Mouse (Mus musculus) thymus, postnatal 0 days (tissue): ENCODE data around the gene Apopt1. TPM values are rescaled to one million over a fixed set of nuclear protein-coding genes. Genes with fewer than 3 reads are reported as not detected.

ENCODE experiments used
- DNase-seq: peaks from one replicate; pipeline ENCODE4 v3.0.0-alpha.2; 2015; ENCODE audit warnings: low spot score
- polyA plus RNA-seq: library from polyadenylated mRNA; unstranded; fragments of >200 nt; fragmentation: Nextera tagmentation; extraction: Ambion mirVana; gene quantifications from 2 replicates; pipeline ENCODE4 v1.2.1, GENCODE M21; 2015

Apopt1 gene
- polyA plus RNA-seq, result 60.1 and 66.6 TPM in 2 replicates

- DNase-seq, result peak; percentile 98
Observed at GRCm38 (mm10) chr12:111713004-111713651, at the start of gene Apopt1, which contains the start of gene Bag5. Apopt1 (plus strand) TSS chr12:111713261. Bag5 (minus strand) TSS chr12:111713257.

- no peak for DNase-seq
Observed at GRCm38 (mm10) chr12:111664144-111664634, 48.9 kb upstream of the Apopt1 start.

DNA sequence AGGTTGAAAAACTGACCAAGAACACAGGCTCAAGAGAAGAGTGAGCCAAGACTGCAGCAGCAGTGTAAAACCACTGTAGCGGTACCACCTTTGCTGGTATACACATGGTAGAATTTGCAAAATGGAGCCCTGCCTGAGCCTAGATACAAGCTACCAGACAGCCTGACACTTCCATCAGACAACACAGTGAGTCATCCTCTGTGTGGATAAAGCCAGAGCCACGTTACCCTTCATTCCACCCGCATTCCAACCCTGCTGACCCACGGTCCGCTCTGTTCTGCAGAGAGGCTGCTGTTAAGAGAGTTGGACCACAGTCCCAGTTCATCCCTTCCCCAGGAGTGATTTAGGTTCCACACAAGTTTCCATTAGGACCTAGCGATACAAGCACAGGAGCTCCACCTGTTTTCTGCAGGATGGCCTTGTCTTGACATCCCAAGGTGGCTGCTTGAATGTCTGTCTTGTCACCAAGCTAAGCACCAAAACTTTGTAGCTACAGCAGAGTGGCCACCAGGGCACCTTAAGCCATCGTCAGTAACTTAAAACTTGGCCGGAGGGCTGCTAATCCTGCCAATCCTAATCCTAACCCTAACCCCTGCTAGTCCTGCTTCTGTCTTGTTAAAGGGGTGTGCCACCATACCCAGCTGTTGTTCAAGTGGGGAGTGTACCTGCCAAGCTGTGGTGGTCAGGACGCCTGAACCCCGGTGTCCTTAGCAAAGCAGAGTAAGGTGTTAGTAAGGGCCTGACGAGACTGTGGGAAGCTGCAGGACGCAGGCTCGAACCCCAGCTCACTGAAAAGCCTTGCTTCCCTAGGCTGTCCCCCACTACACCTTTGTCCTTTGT lies 47.8 kb upstream of the Apopt1 start:
- DNase-seq, result no peak

GRCm38 (mm10) chr12:111666380-111666779 lies 46.7 kb upstream of the Apopt1 start:
- DNase-seq, result no peak

- no peak for DNase-seq
Observed at GRCm38 (mm10) chr12:111667421-111667820, 45.6 kb upstream of the Apopt1 start.

DNA sequence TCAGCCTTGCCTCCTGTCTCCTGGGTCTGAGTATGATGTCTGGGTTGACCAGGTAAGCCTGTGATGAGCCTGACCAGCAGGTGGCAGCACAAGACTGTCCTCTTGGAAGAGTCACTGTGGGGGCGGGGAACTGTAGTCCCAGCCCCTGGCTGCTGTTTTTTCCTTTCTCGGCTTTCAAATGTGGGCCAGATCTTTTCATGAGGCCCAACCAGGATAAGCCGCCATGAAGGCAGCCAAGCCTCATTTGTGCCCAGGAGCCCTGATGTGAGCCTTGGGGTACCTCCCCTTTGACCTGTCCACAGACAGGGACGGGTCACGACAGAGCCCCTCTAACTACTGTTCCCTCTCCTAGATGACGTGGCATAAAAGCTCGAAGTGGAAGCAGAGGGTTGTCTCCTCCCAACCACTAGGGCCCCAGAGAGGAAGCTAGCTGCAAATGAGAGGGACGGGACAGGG lies 44.6 kb upstream of the Apopt1 start:
- peak; percentile 96 for DNase-seq

GRCm38 (mm10) chr12:111669000-111669788 lies 43.9 kb upstream of the Apopt1 start:
- no peak for DNase-seq

DNA sequence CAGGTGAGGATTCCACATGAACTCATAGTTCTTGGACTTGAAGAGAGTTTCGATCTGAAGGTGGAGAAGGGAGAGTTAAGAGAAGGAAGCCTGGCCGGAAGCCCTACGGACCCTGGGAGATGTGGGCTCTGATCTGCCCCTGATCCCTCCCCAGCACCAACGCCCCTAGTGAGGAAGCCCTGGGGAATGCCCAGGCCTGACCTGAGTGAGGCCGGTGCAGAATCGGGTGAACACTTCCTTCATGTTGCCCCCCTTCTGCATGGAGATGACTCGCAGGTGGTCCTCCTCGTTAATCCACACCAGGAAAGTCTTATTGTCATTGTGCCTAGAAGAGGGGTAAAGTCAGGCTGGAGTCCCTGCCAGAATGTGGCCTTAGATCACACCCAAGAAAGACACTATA lies 43.1 kb upstream of the Apopt1 start:
- no peak for DNase-seq

DNA sequence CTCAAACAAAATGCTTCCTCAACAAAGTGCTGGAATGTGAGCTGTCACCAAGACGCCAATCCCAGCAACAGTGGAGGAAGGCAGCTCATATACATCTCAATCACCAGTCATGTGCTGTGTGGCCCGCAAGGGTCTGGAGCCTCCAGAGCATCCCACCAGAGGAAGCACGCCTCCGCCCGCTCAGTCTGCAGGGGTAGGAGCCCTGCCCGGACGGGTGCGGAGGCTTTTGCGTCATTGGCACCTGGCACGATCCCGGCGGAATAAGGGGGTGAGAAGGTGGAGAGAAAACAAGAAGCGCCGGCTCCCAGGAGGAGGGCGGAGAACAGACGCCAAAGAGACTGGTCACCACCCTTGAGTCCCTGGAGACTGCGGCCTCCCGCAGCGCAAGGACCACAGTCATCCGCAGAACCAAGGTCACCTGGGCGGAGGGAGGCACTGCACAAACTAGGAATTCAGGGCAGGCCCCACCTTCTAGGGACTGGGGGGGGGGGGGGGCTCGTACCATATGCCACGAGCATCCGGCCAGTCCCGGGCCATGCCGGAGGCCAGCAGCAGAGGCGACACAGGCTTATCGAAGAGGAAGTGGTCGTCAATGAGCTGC lies 42.6 kb upstream of the Apopt1 start:
- no peak for DNase-seq

- DNase-seq, result peak; percentile 19
Observed at GRCm38 (mm10) chr12:111670976-111671375, 42.1 kb upstream of the Apopt1 start.

DNA sequence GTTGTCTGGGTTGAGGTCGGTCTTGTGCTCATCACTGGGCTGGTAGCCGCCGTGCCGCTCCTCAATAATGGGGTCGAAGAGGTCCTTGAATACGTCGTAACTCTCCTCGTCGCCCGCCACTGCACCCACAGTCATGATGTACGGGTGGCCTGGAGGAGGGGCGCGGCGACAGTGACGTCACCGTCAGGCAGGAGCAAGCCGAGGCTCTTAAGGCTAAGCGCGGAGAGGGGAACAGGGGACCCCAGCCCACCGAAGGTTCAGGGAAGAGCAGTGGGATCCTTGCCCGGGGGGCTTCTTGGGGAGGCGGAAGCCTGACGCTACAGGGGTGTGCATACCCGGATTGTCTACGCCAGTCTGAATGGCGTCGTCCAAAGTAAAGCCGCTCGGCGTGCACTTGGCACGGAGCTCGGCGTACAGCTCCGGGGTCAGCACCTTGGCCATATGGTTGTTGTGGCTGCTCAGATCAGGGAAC lies 41.6 kb upstream of the Apopt1 start:
- peak; percentile 62 for DNase-seq

DNA sequence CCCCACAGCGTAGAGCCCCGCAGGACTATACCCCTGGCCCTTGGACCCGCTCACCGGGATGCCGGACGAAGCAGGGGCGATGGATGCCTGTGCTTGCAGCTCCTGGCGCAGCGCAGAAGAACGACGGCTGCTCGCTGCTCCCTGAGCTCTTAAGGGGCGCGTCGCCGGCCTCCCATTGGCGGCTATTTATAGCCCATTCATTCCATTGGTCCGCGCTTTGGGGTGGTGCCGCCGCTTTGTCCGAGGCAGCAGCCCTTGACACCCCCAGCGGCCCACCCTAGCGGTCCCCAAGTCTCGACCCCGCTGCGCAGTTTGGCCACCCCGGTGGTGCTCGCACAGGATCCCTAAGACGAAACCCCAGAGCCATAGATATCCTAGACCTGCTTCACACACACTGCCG lies 40.9 kb upstream of the Apopt1 start, which contains the start of gene Ckb:
TSS of gene Ckb (minus strand) at position 163 of the 400 bp plus-strand sequence.
- DNase-seq, result peak; percentile 70

GRCm38 (mm10) chr12:111672581-111672980 lies 40.5 kb upstream of the Apopt1 start:
- no peak for DNase-seq

DNA sequence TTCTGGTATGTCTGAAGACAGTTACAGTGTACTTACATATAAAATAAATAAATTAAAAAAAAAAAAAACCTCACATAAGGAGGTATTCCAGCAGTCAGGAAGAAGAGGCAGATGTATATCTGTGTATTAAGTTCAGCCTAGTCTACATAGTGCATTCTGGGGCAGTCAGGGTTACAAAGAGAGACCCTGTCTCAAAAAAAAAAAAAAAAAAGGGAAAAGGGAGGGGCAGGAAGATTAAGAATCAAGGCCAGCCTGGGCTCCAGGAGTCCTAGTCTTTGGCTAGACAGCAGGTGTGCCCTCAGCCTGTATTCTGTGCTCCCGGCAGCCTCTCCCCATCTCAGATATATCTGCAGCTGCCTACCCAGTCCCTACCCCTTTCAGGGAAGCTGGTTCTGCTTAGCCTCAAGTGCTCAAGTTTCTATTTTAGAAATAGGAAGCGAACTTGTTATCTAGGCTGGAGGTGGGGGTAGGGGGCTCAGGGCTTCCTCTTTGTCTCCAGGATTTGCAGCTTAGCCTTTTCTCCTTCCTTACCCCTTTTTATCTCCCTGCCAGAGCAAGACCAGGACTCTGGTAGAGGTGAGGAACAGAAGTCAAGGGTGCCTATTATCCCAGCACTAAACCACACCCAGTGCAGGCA lies 38.1 kb upstream of the Apopt1 start:
- DNase-seq, result no peak

DNA sequence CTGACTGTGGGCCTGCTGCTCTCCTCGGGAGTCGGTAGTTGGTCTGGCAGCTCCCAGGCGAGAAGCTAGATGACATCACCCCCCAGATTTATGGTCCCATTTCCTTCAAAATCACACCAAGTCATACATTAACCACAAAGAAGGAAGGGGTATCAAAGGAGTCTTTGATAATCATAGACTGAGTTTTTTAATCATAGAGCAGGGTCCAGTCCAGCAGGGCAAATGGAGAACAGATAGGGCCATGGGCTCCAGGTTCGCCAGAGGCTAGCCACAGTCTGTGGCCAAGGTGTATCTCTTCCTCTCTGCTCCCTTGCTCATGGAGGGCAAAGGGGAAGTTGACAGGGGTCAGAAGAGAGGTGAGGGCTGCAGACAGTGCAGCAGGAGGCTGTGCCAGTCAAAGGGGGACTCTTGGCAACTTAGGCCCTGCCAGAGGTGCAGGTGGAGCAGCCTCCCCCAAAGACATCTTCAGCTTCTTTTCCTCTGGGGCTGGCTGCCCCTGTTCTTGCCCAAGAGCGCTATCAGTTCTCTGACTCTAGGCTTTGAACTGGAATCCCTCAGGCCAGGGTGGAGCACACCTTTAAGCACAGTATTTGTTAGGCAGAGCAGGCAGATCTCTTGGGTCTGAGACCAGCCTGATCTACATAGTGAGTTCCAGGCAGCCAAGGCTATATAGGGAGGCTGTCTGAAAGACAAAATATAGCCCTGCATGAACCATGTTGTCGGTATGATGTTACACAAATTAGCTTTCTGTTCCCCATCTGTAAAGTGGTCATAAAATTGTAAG lies 37.1 kb upstream of the Apopt1 start:
- no peak for DNase-seq

DNA sequence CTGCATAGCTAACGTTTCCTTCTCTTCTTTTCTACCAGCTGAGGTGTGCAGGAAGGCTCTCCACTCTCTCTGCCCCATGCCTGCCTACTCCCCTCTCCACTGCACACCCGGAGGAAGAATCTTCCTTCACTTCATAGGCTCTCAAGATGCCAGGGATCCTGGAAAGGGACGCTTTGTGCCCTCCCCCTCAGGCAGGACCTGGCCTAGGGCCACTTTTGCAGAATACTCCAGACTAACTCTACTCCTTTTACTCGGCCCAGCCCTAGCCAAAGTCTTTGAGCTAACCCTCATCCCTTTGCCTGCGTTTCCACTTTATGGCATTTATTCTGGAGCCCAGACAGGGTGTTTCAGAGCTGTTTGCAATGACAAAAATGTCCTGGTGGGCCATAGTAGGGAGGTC lies 35.6 kb upstream of the Apopt1 start:
- DNase-seq, result no peak

DNA sequence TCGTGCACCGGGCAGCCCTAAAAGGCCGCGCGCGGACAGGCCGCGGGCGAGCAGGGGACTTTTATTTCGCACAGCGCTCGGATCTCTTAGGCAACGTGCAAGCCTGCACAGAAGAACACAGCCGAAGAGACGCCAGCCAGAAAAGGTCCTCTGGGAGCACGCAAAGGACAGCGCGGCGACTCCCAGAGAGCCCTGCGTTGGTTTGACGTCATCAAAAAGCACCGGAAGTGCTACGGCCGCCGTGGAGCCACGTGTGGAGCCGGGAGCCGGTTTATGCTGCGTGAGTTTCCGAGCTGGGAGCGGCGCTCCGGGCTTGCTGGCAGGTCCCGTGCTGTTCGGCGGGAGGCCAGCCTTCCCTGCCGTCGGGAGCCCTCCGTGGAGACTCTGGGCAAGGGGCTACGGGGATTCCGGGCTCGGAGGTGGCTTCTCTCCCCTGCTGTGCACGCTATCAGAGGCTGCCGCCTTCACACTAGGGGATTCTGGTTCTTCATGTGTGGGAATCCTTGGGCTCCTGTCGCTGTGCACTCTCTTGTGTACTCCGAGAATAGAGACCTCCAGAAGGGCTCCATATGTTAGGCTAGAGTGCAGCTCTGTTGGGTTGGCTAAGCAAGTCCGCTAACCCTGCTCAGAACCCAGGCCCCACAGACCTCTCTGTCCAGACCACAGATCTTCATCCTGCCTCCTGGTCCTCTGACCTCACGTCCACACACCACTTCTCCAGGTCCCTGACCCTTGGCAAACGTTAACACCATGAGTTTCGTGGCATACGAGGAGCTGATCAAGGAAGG lies 35.0 kb upstream of the Apopt1 start, which contains the start of gene Trmt61a:
TSS of gene Trmt61a (plus strand) at position 224 of the 788 bp plus-strand sequence.
- peak; percentile 93 for DNase-seq

DNA sequence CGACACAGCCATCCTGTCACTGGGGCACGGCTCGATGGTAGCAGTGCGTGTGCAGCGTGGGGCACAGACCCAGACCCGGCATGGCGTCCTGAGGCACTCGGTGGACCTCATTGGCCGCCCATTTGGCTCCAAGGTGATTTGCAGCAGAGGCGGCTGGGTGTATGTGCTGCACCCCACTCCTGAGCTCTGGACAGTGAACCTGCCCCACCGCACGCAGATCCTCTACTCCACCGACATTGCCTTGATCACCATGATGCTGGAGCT lies 34.5 kb upstream of the Apopt1 start:
- DNase-seq, result no peak

GRCm38 (mm10) chr12:111678997-111679396 lies 34.1 kb upstream of the Apopt1 start:
- no peak for DNase-seq
